Mouse (Mus musculus): ENCODE data around the gene Gm6205. TPM values are rescaled to one million over a fixed set of nuclear protein-coding genes. Genes with fewer than 3 reads are reported as not detected.
"Not testable (repeated sequence)": the region's sequence is repeated elsewhere in the genome, so short reads cannot be mapped to it uniquely, and the experiment has no call there.

Gm6205 gene
- not detected in 2 replicates for polyA plus RNA-seq (2014; fragmentation: Nextera tagmentation; extraction: Ambion mirVana)

DNA sequence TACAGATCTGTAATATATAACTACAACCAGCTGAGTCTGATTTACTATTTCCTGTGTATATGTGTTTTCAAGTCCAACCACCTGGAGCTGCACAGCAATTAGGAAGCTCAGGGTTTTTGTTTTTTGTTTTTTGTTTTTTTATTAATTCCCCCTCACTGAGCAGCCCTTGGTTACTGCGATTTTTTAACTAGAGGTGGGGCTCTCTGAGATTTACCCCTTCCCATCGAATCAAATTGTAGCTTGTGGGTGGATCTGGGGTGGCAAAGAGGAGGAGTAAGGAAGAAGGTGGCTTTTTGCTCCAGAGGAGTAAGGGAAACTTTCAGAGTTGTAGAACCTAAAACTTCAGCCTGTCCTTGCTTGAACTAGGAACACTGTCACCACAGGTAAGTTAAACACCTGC lies at the start of gene Gm6205:
Gene Gm6205, plus strand, starts transcription at position 301 of the 400 bp plus-strand sequence.
- no CpG with 5 or more reads among the region's 2 CpGs for WGBS
- not testable (repeated sequence) for H3K36me3 ChIP-seq (replicated peaks; ENCODE audit: control insufficient read depth, insufficient read depth, low read depth, low read length)

DNA sequence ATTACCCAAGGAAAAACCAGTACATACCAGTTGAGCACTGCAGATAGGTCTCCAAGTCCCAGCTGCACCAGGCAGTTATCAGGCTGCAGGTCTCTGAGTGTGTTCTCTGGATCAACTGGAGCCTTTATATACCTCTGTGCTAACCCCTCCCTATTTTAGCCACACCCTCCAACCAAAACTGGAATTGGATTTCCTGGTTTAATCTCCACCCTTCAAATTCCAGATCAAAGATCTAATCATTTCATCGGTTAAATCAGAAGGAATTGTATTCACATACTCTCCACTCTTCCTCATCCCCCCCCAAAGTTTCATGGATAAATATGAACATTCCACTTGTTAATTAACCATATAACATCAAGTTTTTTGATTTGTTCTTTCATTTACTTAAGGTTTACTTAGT lies 31.9 kb upstream of the Gm6205 start, which contains the start of gene Gm3147:
Gene Gm3147, minus strand, starts transcription at position 101 of the 400 bp plus-strand sequence.
- not testable (repeated sequence) for ATAC-seq (replicated peaks; ENCODE audit: insufficient number of reproducible peaks, low FRiP score, low TSS enrichment, low read depth); H3K36me3 ChIP-seq (replicated peaks; ENCODE audit: control insufficient read depth, insufficient read depth, low read depth, low read length); H3K4me2 ChIP-seq (ENCODE audit: low read depth, low read length); H3K4me1 ChIP-seq (ENCODE audit: control insufficient read depth, insufficient read depth, low read length); H3K27me3 ChIP-seq (ENCODE audit: control insufficient read depth, insufficient read depth, low read length); H3K4me3 ChIP-seq (ENCODE audit: low read depth, low read length); H3K27ac ChIP-seq (replicated peaks; ENCODE audit: low read depth, low read length); DNase-seq (ENCODE audit: low spot score); H3K9ac ChIP-seq (replicated peaks; ENCODE audit: low read length); H3K9me3 ChIP-seq (replicated peaks; ENCODE audit: control insufficient read depth, low read length)
- WGBS: no CpG with 5 or more reads among the region's 1 CpGs

More for the DNA sequence above, at the start of gene Gm6205:
- ATAC-seq (replicated peaks; ENCODE audit: insufficient number of reproducible peaks, low FRiP score, low TSS enrichment, low read depth); H3K9ac ChIP-seq (replicated peaks; ENCODE audit: low read length); H3K27me3 ChIP-seq (ENCODE audit: control insufficient read depth, insufficient read depth, low read length); H3K4me3 ChIP-seq (ENCODE audit: low read depth, low read length); H3K4me1 ChIP-seq (ENCODE audit: control insufficient read depth, insufficient read depth, low read length); H3K4me2 ChIP-seq (ENCODE audit: low read depth, low read length); H3K9me3 ChIP-seq (replicated peaks; ENCODE audit: control insufficient read depth, low read length); H3K27ac ChIP-seq (replicated peaks; ENCODE audit: low read depth, low read length); DNase-seq (ENCODE audit: low spot score): not testable (repeated sequence)

DNA sequence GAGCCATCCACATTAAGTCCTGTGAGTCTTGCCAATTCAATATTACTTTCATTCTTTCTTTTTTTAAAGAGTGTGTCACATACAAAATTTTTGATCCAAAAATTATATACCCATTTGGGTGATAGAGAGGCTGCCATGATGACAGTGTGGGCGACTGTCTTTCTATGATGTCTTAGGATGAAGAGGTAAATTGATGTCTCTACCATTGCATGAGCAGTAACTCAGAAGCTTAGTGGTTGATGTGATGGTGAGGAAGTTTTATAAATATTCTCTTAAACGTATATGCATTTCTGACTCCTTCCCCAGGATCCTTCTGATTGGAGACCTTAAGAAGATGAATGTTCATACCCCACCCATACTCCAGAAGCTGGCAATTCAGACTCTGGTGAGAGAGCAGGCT lies 24.5 kb upstream of the Gm6205 start, which contains the start of gene Gm6509:
Gene Gm6509, plus strand, starts transcription at position 301 of the 400 bp plus-strand sequence.
- H3K9ac ChIP-seq (replicated peaks; ENCODE audit: low read length); H3K36me3 ChIP-seq (replicated peaks; ENCODE audit: control insufficient read depth, insufficient read depth, low read depth, low read length): not testable (repeated sequence)
- no CpG with 5 or more reads among the region's 2 CpGs for WGBS

More for the DNA sequence above, 24.5 kb upstream of the Gm6205 start, which contains the start of gene Gm6509:
- H3K4me1 ChIP-seq (ENCODE audit: control insufficient read depth, insufficient read depth, low read length); H3K9me3 ChIP-seq (replicated peaks; ENCODE audit: control insufficient read depth, low read length); ATAC-seq (replicated peaks; ENCODE audit: insufficient number of reproducible peaks, low FRiP score, low TSS enrichment, low read depth); H3K27ac ChIP-seq (replicated peaks; ENCODE audit: low read depth, low read length); H3K4me3 ChIP-seq (ENCODE audit: low read depth, low read length); H3K4me2 ChIP-seq (ENCODE audit: low read depth, low read length); DNase-seq (ENCODE audit: low spot score); H3K27me3 ChIP-seq (ENCODE audit: control insufficient read depth, insufficient read depth, low read length): not testable (repeated sequence)

Other genes starting within 250 kb of the Gm6205 start
- not detected in 2 replicates for gene Gm7682, start 202.6 kb upstream of the Gm6205 start, polyA plus RNA-seq (2014; fragmentation: Nextera tagmentation; extraction: Ambion mirVana)
- gene Gm3139, start 122.1 kb upstream of the Gm6205 start, polyA plus RNA-seq (2014; fragmentation: Nextera tagmentation; extraction: Ambion mirVana): not detected in 2 replicates
- not detected in 2 replicates for gene Gm3147, start 32.0 kb upstream of the Gm6205 start, polyA plus RNA-seq (2014; fragmentation: Nextera tagmentation; extraction: Ambion mirVana)
- not detected in 2 replicates for gene Gm6509, start 24.4 kb upstream of the Gm6205 start, polyA plus RNA-seq (2014; fragmentation: Nextera tagmentation; extraction: Ambion mirVana)
- gene Gm3183, start 217.1 kb downstream of the Gm6205 start, polyA plus RNA-seq (2014; fragmentation: Nextera tagmentation; extraction: Ambion mirVana): not detected in 2 replicates